Mouse (Mus musculus) ovary, postnatal 14 days (tissue): ENCODE measurements around the gene Clic4.

Experiments
- DNase-seq: peaks from one replicate; pipeline ENCODE4 v3.0.0; 2022; ENCODE audit warnings: low spot score

Gene Clic4

GRCm38 (mm10) chr4:135257881-135258476, 14.6 kb downstream of the Clic4 start:
- no peak for DNase-seq

GRCm38 (mm10) chr4:135256536-135257450, 15.8 kb downstream of the Clic4 start:
- DNase-seq: no peak

- no peak for DNase-seq
These were observed 17.8 kb downstream of the Clic4 start for GRCm38 (mm10) chr4:135254770-135255169.

GRCm38 (mm10) chr4:135254321-135254720, 18.3 kb downstream of the Clic4 start:
- no peak for DNase-seq

GRCm38 (mm10) chr4:135253239-135254039, 19.2 kb downstream of the Clic4 start:
- DNase-seq: no peak

GRCm38 (mm10) chr4:135251801-135252200, 20.8 kb downstream of the Clic4 start:
- DNase-seq: no peak

GRCm38 (mm10) chr4:135248250-135249018, 24.2 kb downstream of the Clic4 start:
- no peak for DNase-seq

- DNase-seq: no peak
These were observed 25.5 kb downstream of the Clic4 start for GRCm38 (mm10) chr4:135246866-135247756.

GRCm38 (mm10) chr4:135246444-135246843, 26.2 kb downstream of the Clic4 start:
- DNase-seq: no peak

- DNase-seq: no peak
These were observed 26.8 kb downstream of the Clic4 start for GRCm38 (mm10) chr4:135245841-135246240.

GRCm38 (mm10) chr4:135244335-135244734, 28.3 kb downstream of the Clic4 start:
- DNase-seq: no peak

GRCm38 (mm10) chr4:135242913-135243541, 29.6 kb downstream of the Clic4 start:
- DNase-seq: no peak

GRCm38 (mm10) chr4:135242383-135242782, 30.2 kb downstream of the Clic4 start:
- DNase-seq: no peak

- DNase-seq: no peak
These were observed 30.9 kb downstream of the Clic4 start for GRCm38 (mm10) chr4:135241669-135242068.

- DNase-seq: no peak
These were observed 31.5 kb downstream of the Clic4 start for GRCm38 (mm10) chr4:135241106-135241505.

GRCm38 (mm10) chr4:135240329-135240728, 32.3 kb downstream of the Clic4 start:
- DNase-seq: no peak

GRCm38 (mm10) chr4:135238706-135239510, 33.7 kb downstream of the Clic4 start:
- DNase-seq: no peak

GRCm38 (mm10) chr4:135236658-135237057, 36.0 kb downstream of the Clic4 start:
- no peak for DNase-seq

- no peak for DNase-seq
These were observed 37.1 kb downstream of the Clic4 start for GRCm38 (mm10) chr4:135235546-135235945.
